Mouse (Mus musculus) cerebellum, adult 2 months (tissue): Measurements from ENCODE around the gene Rpusd3.

Experiments used
- CTCF ChIP-seq: fragments of 200-500 bp; IDR thresholded peaks from 2 replicates; pipeline ENCODE4 v1.5.1; 2011; ENCODE audit warnings: low read depth, mild to moderate bottlenecking, control low read depth, low read length, moderate library complexity, borderline replicate concordance; ENCODE audit not compliant: insufficient read depth
- POLR2A ChIP-seq: fragments of 200-500 bp; IDR thresholded peaks from 2 replicates; pipeline ENCODE4 v1.6.1; 2011; ENCODE audit warnings: low read length, control low read depth, borderline replicate concordance; ENCODE audit not compliant: insufficient read depth

DNA sequence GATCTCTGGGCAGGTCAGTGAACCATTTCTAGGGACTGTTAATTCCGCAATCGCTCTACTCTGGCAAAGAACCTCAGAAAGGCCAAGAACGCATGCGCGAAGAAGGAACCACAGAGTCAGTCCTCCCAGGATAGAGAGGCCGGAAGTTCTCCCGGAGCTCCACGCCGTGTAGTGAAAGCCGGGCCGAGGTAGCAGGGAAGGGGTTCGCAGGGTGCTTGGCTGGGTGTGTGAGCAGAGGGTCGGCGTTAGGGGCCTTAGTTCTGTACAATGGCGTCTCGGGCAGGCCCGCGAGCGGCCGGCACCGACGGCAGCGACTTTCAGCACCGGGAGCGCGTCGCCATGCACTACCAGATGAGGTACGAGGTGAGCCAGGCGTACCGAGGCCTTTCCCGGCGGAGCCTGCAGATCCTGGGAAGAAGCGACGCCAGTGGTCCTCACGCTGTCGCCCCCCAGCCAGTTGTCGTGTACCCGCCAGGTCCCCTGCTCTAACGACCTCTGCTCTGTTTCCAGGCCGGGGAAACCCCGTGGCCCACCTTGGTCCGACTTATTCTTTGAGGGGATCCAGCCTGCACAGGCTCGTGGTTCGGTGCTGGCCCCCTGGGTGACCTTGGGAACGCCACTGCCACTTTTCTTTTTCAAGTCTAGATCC lies 23.4 kb upstream of the Rpusd3 start, which contains the start of gene Jagn1:
- TF ChIP-seq CTCF (no peak), POLR2A (peak; percentile 74; the same call in 1 of the 2 replicates)
